Mouse (Mus musculus) lung, postnatal 14 days (tissue): Measurements from ENCODE around the gene Nav1.
A peak's percentile ranks its signal among the peaks of the same experiment; 100 is the strongest.

ENCODE experiments used
- DNase-seq: peaks from one replicate; pipeline ENCODE4 v3.0.0; 2021

Gene Nav1

DNA sequence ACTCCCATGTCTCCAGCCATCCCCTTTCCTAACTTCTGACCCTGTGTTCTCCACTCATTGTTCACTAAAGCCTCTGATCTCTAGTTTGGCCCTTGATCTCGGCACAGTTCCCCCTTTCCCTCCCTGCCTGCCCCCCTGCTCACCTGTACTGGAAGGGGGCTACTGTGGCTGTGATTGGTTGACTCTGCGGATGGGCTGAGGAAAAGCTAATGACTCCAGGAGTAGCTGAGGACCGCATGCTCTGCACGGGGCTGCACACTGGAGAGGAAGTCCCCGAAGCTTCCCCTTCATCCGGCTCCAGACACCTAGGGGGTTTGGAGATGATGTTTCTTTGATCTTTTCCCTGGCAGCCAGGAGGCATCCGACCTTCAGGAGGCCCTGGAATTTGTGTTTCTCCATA is at the start of gene Nav1:
Nav1 (minus strand) TSS at position 277 of the 400 bp plus-strand sequence.
- no peak for DNase-seq

DNA sequence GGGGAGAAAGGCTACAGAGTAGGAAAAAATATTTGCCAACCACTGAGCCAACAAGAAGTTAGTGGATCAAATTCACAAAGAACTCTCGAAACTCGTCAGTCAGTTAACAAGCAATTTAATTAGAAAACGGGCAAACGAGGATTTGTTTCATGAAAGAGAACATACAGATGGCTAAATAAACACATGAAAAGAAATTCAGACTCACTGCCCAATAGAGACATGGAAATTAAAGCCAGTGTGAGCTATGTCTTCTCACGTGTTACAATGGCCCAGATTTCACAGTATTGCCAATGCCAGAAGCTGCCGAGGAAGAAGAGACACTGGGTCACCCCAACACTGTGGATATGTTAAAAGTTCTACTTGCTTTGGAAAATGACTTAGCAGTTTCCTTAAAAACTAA is 46.8 kb upstream of the Nav1 start:
- DNase-seq = no peak

DNA sequence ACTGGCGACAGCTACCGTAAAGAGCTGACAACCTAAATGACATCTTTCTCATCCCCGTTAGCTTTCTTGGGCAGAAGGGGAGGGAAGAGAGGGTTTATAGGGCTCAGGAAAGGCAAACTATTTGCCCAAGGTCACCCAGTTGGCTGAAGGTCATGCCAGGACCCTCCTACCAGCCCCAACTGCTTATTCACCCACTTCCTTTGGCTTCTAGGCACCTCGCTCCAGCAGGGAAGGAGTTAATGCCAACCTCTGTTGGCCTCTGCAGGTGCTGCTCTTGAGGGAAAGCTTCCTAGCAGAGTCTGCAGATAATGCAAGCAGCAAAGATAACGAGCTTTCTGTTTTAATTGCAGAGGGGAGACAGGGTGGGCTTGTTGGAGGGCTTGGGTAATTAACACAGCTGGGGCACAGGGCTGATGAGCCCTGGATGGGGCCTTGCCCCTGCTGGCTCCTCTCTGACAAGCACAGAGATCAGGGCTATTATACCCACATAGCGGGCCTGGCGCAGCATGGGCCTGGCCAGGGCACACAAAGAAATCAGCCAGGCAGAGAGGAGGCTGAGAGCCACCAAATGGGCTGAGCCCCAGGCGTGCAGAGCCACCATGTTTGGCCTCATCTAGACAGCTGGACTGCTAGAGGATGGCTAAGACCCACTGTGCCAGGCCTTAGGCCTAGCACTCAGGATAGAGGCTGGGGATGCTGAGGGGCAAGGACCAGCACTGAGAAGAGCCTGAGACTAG is 38.5 kb upstream of the Nav1 start:
- no peak for DNase-seq

DNA sequence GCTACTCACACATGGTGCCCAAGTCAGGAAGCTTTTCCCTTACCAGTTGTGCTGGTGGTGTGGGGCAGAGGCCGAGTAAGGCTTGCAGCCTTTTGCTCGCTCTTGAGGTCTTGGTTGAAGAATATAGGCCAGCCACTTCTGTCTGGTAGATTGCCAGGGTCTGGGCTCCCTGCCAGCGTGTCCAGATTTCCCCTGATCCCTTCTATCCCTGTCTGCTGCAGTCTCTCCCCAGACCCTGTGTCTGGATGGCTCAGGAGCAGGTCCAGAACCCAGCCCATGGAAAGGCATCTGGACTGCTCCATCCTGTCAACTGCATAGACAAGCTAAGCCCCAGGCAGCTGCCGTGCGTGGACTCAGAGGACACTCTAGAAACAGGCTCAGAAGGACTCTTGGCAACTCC is 37.0 kb upstream of the Nav1 start:
- peak; percentile 49 for DNase-seq

DNA sequence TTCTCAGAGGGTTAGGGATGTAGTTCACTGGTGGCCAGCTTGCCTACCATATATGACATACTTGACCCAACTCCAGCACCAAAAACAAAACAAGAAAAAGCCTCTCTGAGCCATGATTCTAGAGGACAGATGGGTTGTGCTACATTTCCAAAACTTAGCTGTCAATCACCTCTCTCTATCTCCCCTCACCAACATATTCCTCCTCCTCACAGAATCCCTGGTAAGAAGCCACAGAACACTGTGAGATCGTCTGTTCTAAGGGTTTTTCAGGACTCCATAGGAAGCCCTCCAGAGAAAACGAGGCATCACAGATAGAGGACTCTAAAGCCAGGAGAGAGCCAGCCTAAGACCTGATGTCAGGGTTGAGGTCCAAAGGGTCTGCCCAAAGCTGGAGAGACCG is 36.6 kb upstream of the Nav1 start:
- DNase-seq = no peak

DNA sequence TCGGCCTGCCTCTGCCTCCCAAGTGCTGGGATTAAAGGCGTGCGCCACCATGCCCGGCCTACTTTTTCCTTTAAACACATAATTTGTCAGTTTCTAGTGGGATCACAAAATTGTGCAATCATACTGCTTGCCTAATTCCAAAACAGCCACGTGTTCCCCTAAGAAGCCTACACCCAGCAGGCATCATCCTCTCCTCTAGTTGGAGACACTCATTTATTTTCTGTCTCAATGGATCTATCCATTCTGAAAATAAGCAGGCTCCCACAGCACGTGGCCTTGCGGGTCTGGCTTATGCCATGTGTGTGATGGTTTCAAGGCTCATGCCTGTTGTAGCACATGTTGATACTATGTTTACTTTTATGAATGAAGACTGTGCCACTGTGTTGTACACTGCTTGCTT is 32.8 kb upstream of the Nav1 start:
- no peak for DNase-seq

DNA sequence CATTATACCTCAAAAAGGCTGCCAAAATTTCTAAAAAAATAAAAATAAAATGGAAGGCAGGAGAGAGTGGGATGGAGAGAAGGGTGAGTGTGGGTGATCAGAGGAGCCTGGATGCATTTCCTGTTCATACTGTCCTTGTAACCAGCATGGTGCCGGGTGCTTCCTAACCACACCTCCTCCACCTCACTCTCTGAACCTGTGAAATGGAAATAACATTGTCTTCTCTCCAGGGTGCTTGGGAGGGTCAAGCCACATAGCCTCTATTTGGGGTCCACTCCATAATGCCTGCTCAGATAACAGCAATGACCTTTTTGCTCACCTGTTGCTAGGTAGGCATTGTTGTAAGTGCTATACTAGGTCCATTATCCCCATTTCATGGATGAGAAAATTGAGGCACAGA is 32.0 kb upstream of the Nav1 start:
- DNase-seq = no peak

DNA sequence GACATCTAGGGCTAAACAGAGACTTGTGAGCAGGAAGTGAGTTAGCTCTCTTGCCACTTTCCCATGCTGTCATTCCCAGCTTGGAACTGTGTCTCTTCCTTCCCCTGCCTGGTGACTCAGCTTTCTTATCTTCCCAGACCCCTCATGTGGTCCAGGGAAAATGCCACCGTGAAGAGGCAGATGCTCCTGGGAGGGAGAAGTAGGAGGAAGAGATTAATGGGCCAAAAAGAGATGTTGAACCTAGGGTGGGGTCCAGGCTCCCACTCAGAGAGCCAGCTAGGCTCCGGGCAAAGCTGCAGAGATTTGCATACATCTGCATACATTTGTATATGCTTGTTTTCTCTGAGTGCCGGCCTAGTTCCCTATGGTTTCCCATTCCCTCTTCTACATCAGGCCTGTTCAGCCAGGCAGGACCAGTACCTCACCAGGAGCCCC is 30.5 kb upstream of the Nav1 start:
- no peak for DNase-seq

DNA sequence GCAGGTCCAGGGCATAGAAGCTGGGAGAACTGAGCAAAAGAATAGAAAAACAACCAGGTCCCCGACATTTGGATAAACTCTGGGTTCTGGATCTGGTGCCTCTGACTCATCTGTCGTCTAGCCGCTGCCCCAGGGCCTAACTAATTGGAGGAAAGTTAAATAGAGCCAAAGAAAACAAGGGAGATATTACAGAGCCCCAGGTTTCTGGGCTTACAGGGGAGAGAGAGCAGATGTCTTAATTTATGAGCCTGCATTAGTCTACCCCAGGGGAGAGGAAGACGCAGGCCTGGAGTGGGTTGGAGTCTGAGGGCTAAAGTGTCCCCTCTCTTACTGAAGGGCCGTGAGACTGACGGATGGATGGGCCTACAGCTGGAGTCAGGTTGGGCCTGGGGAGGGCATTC is 29.0 kb upstream of the Nav1 start:
- DNase-seq = no peak

DNA sequence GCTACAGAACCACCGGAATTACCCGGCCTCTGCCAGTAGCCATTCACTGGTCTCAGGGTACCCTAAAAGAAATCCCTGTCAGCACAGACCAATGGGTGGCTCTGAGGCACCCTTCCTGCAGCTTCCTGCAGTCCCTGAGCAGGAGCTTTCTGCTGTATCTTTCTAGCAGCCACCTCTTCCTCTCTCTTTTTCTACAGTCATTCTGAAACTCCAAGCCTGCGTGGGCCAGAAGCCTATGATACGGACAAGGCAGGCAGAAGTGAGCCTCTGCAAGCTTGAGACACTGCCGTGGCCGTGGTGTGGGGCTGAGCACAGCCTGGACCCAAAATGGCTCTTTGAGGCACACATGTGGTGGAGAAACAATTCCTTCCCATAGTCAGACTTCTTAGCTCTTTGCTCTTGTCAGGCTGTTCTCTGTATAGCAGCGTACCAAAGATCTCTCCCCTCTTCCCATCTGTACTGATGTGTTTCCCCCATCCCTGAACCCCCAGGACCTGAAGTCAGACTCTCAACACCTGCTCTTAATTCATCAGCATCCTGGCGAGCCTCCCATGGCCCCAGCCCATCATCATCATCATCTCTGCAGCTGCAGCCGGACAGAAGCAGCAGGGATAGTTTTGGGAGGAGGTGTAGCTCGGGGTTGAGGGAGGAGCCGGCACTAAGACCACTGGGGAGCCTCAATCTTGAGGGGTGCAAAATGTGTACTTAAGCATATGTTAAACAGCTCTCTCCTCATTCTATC is 28.4 kb upstream of the Nav1 start:
- no peak for DNase-seq

DNA sequence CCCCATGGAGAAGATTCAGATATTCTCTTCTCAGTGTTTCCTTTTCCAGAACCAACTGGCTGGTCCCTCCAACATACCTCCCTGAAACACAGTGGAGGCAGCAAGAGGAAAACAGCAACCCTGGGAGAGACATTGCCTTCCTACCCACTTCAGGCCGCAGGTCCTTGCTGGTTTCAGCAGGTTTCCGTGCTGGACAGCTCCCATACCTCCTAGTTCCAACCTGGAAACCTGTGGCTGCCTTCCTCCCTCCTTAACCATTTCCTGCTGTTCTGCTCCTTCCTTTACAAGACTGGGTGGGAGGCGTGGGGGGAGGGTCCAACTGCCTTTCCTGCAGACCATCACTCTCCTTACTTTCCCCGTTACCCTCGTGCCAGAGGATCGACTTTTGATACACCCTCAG is 27.7 kb upstream of the Nav1 start:
- peak; percentile 47 for DNase-seq

DNA sequence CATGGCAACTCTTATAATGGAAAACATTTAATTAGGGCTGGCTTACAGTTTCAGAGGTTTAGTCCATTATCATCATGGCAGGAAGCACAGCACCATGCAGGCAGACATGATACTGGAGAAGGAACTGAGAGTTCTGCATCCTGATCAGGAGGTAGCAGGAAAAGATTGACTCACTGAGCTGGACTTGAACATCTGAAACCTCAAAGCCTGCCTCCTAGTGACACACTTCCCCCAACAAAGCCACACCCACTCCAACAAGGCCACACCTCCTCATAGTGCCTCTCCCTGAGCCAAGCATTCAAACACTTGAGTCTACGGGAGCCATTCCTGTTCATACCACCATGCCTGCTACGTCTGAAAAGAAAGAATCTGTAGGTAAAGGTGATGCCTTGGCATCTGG is 26.8 kb upstream of the Nav1 start:
- no peak for DNase-seq

DNA sequence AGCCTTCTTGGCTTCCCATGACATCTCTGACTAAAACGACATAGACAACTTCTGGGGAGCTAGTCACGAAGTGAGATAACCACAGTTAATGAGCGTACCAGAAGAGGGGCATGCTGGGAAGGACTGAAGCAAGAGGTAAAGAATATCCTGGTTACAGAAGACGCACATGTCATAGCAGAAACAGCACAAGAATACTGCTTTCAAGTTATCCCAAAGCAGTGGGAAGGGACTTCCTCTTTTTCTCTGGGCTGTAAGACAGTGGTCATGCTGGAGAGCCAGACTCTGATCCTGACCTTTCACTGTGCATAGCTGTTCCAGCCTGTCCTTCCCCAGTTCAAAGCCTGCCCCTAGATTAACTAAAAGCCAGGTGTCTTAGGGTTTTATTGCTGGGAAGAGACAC is 26.4 kb upstream of the Nav1 start:
- DNase-seq = no peak

DNA sequence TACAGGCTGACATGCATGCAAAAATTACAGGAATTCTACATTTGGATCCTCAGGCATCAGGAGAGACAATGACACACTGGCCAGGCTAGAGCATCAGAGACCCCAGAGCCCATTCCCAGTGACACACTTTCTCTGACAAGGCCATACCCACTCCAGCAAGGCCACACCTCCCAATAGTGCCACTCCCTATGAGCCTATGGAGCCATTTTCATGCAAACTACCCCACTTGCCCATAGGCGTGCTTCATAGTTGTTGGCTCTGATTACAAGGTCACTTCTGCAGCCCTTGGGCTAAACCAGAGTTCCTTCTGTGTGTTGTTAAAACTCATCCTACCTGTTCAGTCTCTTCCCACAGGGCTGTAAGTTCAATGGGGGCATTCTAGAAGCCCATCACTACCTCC is 25.1 kb upstream of the Nav1 start:
- no peak for DNase-seq

DNA sequence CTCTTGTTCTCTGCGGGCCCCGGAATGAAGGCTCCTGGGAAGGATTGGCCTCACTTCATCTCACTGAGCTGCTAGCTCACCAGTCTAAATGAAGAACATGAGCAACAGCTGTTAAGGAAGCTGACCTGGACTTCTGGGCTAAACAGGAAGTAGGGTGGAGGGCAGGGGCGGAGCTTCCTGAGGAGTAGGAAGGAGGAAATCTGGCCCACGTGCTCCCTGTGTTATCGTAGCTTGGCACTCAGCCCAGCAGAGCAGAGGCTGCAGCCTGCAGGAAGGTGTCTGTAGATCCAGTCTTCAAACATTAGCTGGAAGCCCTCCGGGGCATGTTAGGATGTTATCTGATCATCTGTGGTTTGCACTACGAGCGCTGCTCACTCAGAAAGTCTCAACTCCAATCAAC is 24.4 kb upstream of the Nav1 start:
- peak; percentile 91 for DNase-seq

DNA sequence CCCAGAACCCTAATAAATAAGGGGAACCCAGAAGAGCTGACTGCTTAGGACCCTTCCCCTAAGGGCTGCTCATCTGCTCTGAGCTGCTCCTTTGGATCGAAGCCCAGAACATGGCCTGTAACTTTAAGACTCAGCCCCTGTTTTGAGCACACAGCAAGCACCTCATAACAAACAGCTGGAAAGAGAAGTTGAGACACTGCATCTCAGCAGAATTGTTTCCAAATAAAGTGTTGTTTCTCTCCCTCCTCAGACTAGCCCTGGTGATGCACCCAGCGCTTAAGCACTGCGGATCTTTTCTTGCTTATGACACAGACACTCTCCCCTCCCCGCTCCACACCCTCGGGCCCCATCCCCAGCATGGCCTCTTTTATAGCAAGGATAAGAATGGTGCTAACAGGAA is 22.8 kb upstream of the Nav1 start:
- no peak for DNase-seq

DNA sequence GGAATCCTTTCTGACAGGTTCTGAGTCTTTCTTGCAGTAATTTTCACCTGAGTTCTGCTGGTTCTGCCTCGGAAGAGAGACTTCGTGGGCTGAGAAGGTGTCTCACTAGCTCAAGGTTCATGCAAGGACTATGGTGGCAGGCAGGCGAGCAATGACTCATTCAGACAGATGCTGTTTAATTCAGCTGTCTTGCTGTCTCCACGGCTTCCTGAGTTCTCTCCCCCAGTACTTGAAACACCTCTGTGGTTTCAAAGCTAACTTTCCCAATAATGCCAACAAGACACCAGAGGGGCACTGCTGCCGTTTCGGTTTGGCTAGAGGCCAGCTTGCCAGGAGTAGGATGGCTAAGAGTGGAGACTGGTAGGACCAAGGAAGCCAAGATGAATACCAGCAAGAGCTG is 19.1 kb upstream of the Nav1 start:
- DNase-seq = no peak

DNA sequence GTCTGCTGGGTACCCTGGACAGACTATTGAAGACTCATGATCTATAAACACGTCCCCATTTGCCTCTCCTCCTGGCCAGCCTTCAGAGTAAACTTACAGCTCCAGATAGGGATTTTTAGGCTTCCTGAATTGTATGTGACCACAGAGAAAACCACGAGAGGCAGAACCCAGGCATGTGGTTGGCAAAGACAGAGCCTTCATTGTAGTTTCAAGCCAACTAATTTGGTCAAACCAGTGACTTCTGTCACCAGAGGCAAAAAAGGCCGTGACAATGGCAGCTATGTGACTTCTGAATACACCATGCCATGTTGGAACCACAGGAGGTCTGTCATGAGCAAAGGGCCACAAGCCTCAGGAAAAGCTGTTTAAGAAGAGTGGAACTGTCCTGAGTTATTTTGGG is 18.6 kb upstream of the Nav1 start:
- DNase-seq = no peak

DNA sequence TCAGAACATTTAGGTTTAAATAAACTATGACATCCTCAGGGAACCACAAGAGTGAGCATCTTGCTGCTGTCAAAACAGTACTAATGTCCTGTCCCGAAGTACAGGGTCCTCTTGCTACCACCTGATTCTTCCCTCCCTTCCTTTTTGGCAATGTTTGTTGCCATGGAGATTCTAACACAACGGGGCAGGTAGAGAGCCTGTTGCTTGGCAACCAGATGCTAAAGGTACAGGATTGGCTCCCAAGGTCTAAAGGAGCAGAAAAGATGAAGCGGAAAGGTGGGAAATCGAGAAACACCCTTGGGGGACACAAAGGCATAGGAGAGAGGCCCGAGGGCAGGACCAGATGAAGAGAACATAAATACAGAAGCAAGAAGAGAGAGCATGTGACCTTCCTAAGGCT is 17.6 kb upstream of the Nav1 start:
- no peak for DNase-seq

DNA sequence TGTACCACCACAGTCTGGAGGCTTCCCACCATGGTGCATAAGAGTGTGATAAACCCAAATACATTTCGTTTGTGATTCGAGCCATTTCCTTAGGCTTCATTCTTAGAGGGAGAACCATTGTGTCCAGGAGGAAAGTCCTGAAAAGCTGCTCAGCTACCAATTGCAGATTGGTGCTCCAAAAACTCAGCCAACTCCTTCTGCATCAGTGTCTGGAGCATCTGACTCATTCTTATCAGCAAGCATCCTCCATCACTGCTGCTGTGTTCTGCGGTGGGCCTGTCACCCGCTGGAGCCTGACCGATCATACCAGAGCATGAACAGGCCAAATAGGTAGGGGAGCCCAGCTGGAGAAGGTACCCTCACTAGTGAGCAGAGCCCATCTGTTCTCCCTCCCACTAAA is 16.0 kb upstream of the Nav1 start:
- no peak for DNase-seq

DNA sequence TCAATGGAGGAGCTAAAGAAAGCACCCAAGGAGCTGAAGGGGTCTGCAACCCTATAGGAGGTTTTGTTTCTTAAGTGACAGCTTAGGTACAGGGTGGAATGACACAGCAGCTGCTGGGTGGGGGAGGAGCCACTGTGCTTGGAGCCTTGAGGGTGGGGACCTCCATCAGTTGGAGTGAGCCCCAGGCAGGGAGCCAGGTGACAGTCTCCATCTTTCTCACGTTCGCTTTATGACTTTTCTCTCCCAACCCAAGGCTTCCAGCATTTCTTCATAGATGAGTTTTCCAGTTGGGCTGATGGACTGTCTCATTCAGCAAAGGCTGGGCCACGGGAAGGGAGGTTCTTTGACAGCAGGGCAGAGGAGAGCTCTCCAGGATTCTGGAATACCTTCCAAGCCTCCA is 14.2 kb upstream of the Nav1 start:
- no peak for DNase-seq

DNA sequence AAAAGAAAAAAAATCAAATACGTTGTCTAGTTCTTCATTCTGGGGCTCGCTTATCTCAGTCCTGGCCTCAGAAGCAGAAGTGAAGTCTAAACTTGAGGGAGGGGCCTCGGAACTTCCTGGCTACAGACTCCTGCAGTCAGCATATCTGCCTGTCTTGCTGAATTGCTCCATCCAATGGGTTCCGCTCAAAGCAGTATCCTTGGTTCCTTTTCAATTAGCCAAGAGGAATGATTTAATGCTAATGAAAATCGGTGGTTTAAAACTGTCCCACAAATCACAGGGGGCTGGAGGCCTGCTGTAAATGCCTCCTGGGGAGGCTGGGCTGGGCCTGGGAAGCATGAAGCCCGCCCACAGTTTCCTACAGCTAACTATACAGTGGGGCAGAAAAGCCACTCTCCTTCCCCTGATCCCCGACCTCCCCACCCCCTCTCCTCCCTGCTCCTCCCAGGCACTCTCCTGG is 12.9 kb upstream of the Nav1 start:
- DNase-seq = no peak

DNA sequence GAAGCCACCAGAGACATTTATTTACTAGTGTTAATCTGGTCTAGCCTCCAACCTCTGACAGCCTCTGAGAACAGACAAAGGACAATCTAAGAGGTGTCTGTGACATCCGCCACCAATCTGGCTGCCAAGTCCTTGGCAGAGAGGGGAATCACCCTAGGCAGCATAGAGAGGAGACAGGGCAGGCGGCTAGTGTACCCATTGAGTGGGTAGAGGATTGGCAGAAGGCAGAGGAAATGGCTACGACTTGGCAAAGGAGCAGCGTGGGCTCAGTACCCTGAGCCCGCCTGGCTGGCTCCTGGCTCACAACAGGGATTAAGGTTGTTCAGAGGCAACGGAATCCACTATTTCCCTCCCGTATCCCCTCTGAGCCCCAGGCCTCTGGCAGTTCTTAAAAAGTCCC is 12.0 kb upstream of the Nav1 start:
- DNase-seq = no peak

DNA sequence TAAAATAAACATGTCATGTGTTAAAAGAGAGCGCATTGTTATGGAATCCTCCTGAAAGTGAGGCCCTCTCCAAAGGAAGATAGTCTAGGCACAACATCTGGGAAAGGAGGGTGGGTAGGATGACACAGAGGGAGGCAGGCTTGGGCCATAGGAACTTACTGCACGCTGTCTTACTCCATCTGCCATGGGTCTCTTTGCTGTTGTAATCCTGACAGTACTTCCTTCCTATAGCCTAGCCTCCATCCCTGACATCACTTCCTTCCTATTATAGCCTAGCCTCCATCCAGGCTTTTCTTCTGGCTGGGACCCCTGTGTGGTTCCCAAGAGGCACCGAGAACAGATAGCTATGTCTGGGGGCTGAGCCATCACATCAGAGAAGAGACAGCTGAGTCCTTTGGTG is 10.2 kb upstream of the Nav1 start:
- DNase-seq = no peak
